Mouse (Mus musculus): ENCODE data around the gene Gm9918. TPM values are rescaled to one million over a fixed set of nuclear protein-coding genes. Genes with fewer than 3 reads are reported as not detected.
"Not testable (repeated sequence)": the region's sequence is repeated elsewhere in the genome, so short reads cannot be mapped to it uniquely, and the experiment has no call there.

Gm9918 gene
- 0.49 TPM in 1 of 2 replicates, not detected in the other for total RNA-seq (2017)

DNA sequence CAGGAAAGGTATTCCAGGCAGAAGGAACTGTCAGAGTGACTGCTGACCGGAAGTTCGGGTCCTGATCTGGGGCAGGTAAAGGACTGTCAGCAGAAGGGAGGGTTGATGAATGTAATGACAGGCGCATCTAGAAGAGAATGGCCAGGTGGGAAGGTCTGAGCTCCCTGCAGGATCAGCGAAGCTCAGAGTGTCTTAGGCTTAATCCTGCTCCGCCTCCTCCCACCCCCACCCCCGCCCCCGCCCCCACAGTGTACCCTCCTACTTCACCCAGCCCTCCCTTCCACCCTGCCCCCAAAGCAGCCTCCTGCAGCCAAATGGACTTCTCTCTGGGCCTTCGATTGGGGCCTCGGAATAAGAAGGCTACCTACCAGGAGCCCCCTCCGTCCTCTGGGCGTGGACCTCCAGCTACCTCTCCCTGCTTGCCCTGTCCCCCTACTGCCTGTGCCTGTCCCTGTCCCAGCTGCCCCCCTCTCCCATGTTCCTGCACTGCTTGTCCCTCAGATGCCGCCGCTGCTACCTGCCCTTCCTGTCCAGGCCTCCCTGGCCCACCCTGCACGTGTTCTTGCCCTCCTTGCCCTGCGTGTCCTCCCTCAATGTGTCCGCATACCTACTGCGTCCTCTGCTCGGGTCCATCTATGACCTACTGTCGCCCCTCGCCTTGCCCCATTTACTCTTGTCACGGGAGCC lies at the start of gene Gm9918:
Gene Gm9918, plus strand, starts transcription at position 290 of the 687 bp plus-strand sequence.
- no peak for ATAC-seq (ENCODE audit: extremely low read depth, insufficient number of reproducible peaks, low FRiP score, poor library complexity, severe bottlenecking)

DNA sequence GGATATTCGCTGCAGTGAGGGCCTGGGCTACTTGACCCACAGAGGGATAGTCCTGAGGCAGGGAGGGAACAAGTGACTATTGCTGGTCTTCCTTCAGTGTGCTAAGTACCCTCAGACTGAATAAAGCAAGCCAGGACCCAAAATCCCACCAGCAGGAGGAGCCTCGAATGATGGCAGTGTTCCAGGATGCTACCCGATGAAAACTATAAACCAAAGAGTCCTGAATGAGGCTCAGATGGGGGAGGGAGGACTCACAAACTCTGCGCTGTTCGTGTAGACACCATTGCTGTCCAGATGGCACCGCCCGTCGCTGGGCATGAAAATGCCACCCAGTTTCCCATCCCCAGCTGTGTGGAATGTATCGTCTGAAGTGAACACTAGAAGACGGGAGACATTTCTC lies 48.0 kb upstream of the Gm9918 start:
- no peak for ATAC-seq (ENCODE audit: extremely low read depth, insufficient number of reproducible peaks, low FRiP score, poor library complexity, severe bottlenecking)

DNA sequence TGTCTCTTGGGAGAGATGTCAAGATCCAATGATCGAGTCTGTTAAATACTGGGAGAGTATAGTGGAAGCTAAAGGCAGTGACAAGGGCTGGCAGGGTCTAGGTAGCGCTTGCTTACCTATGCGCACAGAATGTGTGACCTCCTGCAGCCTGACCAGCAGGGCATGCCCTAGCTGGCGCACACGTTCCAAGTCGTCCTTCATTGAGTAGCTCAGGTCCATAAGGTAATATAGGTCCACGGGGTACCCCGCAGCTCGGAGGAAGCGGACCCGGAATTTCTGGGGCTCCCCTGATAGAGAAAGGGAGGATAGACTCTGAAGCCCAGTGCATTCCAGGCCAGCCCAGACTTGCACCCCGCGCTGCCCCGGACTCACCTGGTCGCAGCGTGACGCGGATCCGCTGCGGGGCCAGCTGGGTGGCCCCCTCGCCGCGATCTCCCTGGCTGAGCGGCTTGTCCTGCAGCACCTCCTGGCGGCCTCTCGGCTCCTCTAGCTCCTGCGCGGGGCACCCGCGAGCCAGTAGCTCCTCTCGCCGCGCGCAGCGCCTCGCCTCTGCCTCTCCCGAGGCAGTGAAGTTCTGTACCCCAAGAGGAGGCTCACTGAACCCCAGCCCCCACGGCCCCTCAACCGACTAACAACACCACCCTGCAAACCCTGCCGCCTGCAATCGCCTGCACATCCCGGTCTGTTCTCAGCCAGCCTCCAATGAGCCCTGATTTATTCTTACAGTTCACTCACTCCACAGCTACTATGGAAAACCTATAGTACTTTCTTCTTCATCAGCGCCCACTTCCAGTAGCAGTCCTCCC lies 46.0 kb upstream of the Gm9918 start:
- peak; percentile 60 for ATAC-seq (ENCODE audit: extremely low read depth, insufficient number of reproducible peaks, low FRiP score, poor library complexity, severe bottlenecking)

DNA sequence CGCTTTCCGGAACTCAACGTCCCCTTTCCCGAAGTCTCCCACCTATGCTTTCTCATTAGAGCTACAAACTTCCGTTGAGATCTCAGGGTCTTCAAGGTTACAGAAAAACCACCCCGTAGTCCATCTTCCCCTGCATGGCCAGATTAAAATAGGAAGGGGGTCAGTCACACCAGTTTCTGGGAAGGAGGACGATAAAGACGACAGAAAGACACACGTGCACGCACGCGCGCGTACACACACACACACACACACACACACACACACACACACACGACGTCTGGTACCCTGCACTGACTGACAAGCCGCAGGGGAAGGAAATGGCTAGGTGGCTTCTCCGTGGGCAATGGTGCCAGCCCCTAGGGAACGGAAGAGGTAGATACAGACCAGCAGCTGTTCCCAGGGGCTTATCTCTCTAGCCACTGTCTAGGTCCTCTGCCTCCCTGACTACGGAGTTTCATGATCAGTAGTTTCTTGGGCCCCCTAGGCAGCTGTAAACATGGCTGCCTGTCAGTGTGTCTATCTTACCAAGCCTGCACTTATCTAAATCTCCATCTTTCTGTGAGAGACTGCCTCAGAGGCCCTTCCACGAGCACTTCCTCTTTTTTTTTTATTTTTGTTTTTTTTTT lies 45.3 kb upstream of the Gm9918 start:
- peak; percentile 73 for ATAC-seq (ENCODE audit: extremely low read depth, insufficient number of reproducible peaks, low FRiP score, poor library complexity, severe bottlenecking)

DNA sequence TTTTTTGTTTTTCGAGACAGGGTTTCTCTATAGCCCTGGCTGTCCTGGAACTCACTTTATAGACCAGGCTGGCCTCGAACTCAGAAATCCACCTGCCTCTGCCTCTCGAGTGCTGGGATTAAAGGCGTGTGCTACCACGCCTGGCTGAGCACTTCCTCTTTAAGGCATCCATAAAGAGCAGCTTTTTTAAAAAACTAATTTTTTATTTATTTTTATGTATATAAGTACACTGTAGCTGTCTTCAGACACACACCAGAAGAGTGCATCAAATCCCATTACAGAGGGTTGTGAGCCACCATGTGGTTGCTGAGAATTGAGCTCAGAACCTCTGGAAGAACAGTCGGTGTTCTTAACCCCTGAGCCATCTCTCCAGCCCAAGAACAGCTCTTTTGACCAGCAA lies 44.7 kb upstream of the Gm9918 start:
- ATAC-seq (ENCODE audit: extremely low read depth, insufficient number of reproducible peaks, low FRiP score, poor library complexity, severe bottlenecking), result not testable (repeated sequence)

DNA sequence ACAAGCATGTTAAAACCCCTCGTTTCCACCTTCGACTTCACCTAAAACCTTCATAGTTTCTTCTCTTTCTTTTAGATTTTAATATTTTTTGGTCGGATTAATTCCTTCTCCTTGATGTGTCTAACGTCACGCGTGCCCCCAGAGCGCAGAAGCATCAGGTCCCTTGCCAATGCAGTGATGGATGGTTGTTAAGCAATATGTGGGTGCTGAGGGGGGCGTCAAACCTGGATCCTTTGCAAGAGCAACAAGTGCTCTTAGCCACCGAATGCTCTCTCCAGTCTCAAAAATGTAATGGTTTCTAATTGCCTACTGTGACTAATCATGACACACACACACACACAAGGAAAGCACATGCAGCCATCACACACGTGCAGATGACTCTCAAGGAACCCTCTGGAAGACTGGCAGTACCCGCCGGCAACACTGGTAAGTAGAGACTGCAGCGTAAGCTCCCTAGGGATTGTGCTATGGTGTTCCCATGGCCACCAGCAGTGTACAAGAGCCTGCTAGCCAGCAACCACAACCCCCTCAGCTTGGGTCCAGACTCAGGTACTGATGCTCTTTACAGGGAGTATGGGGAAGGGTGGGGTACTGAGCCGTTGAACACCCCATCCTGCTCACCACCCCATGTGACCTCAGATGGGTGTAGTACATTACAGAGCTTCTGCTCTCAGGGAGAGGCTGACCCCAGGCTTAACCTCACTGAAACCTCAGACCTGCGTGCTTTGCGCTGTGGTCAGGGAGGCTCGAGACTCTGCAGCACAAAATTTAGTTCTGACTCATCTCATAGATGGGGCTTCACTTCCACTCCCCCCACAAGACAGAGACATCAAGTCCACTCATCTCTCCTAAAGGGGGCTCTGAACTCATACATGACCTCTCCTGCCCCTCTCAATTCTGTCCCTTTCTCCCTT lies 39.7 kb upstream of the Gm9918 start:
- ATAC-seq (ENCODE audit: extremely low read depth, insufficient number of reproducible peaks, low FRiP score, poor library complexity, severe bottlenecking), result peak; percentile 42

DNA sequence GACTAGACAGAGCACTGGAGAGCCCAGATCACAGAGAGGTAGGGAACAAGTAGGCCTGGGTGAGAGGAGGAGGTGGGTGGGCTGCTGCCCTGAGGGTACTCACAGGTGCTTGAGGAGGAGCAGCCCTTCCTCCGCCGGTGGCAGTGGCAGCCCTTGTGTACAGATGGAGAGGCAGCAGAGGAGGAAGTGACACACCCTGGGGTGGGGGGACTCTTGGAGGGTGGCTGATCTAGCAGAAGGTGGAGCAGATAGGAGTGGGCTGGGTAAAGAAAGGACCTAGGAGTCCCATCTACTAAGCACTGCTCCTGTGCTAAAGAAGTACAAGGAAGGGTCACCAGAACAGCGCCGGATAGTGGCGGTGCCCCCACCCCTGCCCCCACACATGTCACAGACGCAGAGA lies 38.6 kb upstream of the Gm9918 start, which contains the start of gene Itgb7:
Gene Itgb7, minus strand, starts transcription at position 197 of the 400 bp plus-strand sequence.
- ATAC-seq (ENCODE audit: extremely low read depth, insufficient number of reproducible peaks, low FRiP score, poor library complexity, severe bottlenecking), result peak; percentile 61

DNA sequence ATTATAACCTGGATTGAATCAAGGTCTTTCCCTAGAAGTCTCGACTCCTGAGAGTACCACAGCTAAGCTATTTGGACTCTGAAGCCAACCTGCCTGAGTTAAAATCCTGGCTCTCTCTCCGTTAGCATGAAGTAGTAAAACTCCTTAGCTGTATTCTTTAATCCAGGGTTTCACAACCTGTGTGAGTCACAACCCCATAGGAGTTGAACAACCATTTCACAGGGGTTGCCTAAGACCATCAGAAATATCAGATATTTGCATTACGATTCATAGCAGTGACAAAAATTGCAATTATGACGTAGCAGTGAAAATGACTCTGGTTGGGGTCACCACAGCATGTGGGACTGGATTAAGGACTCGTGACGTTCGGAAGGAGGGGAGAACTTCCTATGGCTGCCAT lies 37.6 kb upstream of the Gm9918 start:
- ATAC-seq (ENCODE audit: extremely low read depth, insufficient number of reproducible peaks, low FRiP score, poor library complexity, severe bottlenecking), result no peak

DNA sequence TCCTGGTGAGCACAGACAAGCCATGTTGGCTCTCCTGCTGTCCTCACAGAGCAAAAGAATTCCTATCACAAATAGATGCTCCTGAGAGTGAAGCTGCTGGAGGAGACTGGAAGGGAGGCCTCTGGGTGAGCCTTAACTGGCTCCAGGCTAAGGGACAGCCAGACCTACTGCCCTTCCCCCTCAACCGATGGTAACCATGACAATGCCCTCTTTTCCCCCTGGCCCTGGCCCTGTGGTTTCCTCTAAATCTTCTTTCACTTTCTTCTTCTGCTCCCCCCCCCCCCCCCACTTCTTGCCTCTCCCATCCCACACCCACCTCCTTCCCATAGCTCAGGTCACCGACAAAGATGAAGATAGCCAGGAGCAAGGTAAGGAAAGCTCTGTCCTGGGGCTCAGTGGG lies 36.5 kb upstream of the Gm9918 start:
- no peak for ATAC-seq (ENCODE audit: extremely low read depth, insufficient number of reproducible peaks, low FRiP score, poor library complexity, severe bottlenecking)

DNA sequence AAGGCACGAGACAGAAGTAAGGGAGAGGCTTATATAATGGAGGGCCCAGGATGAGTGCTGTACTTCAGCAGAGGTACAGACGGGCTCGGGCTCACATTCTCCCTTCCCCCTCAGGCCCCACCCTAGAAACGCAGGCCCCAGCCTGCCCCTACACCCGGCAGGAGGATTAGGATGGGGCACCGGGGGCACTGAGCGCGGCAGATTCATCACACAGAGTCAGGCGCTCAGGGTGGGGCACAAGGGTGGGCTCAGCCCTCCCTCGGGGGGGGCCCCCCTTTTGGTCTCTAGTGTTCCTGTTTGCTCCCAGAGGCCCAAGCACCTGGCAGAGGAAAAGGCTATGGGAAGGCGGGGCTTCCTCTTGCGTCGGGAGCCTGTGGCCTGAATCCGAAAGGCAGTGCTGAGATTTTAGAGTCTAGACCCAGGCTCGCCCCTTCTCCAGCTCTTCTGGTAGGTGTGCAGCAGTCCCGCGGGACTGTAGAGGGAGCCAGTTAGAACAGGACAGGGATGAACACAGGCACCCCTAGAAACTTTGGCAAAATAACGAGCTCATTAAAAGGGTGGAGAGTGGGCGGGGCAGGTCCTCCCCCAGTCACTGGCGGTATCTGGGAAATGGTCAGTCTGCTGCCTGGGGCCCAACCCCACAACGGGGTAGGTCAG lies 34.9 kb upstream of the Gm9918 start:
- no peak for ATAC-seq (ENCODE audit: extremely low read depth, insufficient number of reproducible peaks, low FRiP score, poor library complexity, severe bottlenecking)

DNA sequence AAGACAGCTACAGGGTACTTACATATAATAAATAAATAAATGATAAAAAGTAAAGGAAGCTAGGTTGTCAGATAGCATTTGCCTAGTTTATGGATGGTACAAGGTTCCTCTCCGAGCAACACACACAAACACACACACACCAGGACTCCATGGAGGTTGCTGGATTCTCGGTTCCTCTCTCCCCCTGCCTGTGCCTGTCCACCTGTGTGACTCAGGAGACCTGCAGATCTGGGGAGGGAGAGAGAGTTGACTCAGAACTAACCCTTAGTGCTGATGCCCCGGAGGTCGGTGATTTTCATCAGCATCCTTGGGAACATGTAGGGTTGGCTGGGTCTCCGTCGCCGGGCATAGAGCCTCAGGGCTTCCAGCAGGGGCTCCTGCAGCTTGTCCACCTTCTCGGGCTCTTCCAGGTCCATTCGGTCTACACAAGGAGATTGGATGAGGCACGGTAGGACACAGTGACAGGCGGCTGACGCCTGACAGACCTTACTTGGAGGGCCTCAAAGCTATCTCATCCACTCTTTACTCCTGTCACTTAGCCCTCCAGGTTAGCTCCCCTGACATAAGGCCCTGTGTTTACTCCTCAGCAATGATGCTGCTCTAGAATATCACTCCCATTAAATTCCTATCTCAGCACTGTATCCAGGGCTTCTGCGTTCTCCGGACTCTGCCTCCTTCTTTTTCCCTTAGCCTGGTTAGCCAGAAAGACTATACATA lies 31.7 kb upstream of the Gm9918 start:
- ATAC-seq (ENCODE audit: extremely low read depth, insufficient number of reproducible peaks, low FRiP score, poor library complexity, severe bottlenecking), result no peak

DNA sequence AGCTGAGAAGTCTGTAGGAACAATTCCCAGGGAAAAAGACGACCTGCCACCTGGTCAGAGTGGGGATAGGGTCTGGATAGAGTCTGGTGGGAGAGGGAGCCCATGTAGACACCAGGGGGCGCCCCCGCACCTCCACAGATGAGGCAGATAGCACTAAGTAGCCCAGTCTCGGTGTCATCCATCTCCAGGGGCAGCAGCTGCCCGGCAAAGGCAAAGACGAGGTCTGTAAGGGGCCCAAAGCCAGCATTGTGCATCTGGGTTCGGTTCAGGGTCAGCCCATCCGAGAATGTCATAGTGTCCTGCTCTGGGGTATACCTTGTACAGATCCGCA lies 31.1 kb upstream of the Gm9918 start:
- peak; percentile 66 for ATAC-seq (ENCODE audit: extremely low read depth, insufficient number of reproducible peaks, low FRiP score, poor library complexity, severe bottlenecking)

DNA sequence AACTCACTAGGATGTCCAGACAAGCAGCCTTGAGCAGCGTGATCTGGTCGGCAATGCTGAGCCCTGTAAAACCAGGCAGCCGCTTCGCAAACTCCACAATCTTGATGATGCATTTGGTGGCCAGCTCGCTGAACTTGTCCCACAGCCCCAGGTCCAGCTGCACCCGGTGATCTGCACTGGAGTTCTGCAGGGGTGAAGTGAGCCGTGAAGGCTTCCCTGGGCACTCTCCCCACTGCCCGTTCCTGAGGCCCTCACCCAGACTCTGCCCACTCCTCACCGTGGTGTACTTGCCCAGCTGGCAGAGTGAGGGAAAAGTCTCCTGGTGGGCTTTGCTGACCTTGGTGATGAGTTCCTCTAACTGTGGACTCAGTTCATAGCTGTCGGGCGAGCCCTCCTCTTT lies 30.5 kb upstream of the Gm9918 start:
- no peak for ATAC-seq (ENCODE audit: extremely low read depth, insufficient number of reproducible peaks, low FRiP score, poor library complexity, severe bottlenecking)

DNA sequence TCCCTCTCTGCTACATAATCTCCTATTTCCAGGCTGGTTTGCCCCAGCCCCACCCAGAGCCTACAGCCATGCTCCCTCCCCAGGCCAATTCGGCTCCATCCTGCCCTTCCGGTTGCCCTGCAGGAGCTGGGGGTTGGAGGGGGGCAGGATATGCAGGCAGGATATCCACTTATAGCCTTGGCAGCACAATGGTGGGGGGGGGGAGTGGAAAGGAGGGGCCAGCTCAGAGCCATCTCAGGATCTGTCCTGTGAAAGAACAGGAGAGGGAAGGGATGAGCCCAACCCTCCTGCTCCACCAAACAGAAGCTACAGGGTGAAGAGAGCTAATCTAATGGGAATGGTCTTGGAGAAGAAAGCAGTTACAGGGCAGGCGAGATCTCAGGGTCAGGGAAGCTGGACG lies 29.8 kb upstream of the Gm9918 start:
- ATAC-seq (ENCODE audit: extremely low read depth, insufficient number of reproducible peaks, low FRiP score, poor library complexity, severe bottlenecking), result no peak

DNA sequence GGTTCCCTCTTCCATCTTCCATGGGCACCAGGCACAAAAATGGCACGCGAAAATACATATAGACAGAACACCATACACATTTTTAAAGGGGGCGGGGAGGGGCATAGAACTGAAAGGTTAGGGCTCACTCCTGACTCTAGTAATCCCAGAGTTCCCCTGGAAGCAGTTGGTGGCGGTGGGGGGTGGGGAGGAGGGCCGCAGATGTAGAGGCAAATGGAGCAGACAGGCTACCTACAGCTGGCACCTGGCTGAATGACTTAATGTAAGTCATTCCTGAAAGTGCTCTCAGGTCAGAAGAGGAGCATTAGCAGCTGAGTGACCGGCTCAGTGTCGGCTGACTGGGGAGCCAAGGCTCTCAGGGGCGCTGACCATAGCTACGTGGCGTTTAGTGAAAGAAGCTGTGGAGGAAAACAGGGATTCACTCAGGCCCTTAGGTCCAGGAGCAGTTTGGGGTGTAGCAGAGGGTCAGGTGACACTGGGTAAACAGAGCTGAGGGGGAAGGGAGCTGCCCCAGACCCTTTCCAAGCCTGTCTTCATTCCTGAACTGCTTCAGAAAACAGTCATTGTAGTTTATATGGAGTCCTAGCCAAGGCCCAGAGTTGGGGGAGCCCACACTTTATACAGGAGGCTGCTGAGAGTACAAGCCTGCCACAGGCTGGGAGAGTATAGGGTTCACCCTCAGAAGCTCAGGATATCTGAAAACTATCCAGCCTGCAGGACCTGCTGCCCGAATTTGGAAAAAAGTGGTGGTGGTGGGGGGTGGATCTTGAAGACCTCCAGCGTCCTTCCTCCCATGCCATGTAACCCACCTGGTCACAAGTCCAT lies 27.7 kb upstream of the Gm9918 start:
- ATAC-seq (ENCODE audit: extremely low read depth, insufficient number of reproducible peaks, low FRiP score, poor library complexity, severe bottlenecking), result no peak

DNA sequence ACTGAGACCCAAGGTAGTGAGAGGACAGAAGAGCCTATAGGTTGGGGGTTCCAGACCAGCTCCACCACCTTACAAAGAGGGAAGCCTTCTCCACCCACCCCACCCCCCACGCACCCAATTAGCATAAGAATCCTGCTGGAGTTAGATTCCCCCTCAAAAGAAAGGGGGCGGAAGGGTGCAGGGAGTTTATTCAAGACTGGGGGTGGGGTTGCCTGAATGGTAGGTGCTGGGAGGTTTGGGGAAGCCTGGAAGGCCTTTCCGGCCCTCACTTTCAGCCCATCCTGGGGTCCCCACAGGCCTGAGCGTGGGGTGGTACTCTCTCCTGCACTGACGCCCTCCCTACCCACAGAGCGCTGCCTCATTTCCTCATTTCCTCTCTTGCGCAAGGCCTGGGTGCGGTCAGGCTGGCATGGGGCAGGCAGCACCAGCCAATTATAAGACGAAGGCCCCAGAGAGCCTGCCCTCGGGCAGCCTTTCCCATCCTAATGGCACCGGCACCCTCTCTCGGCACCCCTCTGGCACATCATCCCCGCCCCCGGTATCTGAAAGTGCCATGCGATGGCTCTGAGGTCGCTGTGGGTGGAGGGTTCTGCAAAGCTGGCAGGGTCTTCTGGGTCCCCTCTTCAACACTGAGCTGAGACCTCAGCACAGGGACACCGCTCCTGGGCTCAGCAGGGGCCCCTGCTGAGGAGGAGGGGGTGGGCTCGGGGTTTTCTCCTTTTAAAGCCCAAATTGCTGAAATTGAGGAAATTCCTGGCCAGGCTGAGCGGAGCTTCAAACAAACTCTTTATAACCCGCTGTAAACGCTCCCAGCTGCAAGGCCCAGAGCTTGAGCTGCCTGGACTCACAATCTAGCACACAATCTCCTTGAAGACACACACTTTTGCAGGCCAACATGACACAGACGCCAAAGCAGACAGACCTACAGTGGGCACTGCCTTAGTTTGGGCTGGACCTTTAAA lies 26.9 kb upstream of the Gm9918 start:
- peak; percentile 72 for ATAC-seq (ENCODE audit: extremely low read depth, insufficient number of reproducible peaks, low FRiP score, poor library complexity, severe bottlenecking)

Measured in neutrophil, adult 5-6 weeks (primary cell).